35 mouse cellular contexts compared by ENCODE assay signal in the genomic region with DNA sequence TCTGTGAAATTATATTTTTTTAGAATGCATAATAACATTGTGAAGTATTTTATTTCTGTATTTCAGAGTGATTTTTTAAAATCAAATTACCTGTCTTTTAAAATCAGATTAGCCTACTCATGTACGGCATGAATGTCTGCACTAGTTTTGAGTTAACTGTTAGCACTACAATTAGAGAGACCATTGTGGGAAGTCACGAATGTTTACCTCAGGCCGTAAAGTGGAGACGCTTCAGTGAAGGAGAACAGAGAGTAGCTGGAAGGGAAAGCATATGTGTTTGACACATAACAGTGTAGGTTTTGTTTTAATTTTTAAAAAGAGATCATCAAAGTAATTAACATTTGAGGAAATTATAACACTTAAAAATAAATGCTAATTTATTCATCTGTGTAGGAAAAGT. TPM values are rescaled to one million over a fixed set of nuclear protein-coding genes. Genes with fewer than 3 reads are reported as not detected.
"Had no signal": no experiment of that assay in that cellular context is flagged by ENCODE, and none has a peak within 500 bp of the region (broad histone marks: within the 10 kb centered on the region; RNA-seq: fewer than 3 reads in every experiment).

No protein-coding gene starts in this region.

- H3K36me3 ChIP-seq: limb, embryonic 10.5 days; limb, embryonic 12.5 days; limb, embryonic 13.5 days; limb, embryonic 15.5 days; liver, embryonic 12.5 days; liver, embryonic 13.5 days; liver, embryonic 15.5 days; lung, embryonic 15.5 days; midbrain, embryonic 10.5 days; midbrain, embryonic 12.5 days; midbrain, embryonic 13.5 days; midbrain, embryonic 15.5 days; neural tube, embryonic 12.5 days had no signal

- DNase-seq: left cerebral cortex, postnatal 4 days; liver; liver, embryonic 13.5 days; liver, postnatal 0 days; lung, adult 18-20 months; lung, adult 2 months; lung, embryonic 14.5 days; lung, postnatal 10 days; lung, postnatal 14 days; lung, postnatal 36 days; lung, postnatal 4 days; midbrain, embryonic 14.5 days had no signal

- H3K4me3 ChIP-seq: limb, embryonic 10.5 days; limb, embryonic 12.5 days; limb, embryonic 13.5 days; limb, embryonic 15.5 days; liver, embryonic 12.5 days; liver, embryonic 13.5 days; liver, embryonic 15.5 days; lung, embryonic 15.5 days; megakaryocyte, embryonic 14.5 days; midbrain, embryonic 10.5 days; midbrain, embryonic 12.5 days; midbrain, embryonic 13.5 days; midbrain, embryonic 15.5 days; myocyte; neural tube, embryonic 12.5 days had no signal

- H3K27me3 ChIP-seq: limb, embryonic 12.5 days; limb, embryonic 13.5 days; limb, embryonic 15.5 days; liver, embryonic 12.5 days; liver, embryonic 13.5 days; liver, embryonic 15.5 days; lung, embryonic 15.5 days; midbrain, embryonic 12.5 days; midbrain, embryonic 13.5 days; midbrain, embryonic 15.5 days; neural tube, embryonic 12.5 days had no signal

- H3K27ac ChIP-seq: limb, embryonic 10.5 days; limb, embryonic 12.5 days; limb, embryonic 13.5 days; limb, embryonic 15.5 days; liver, embryonic 12.5 days; liver, embryonic 13.5 days; liver, embryonic 14.5 days; liver, embryonic 15.5 days; lung, embryonic 15.5 days; macrophage; midbrain, embryonic 10.5 days; midbrain, embryonic 12.5 days; midbrain, embryonic 13.5 days; midbrain, embryonic 15.5 days; neural tube, embryonic 12.5 days had no signal

- H3K9ac ChIP-seq: limb, embryonic 12.5 days; limb, embryonic 13.5 days; limb, embryonic 15.5 days; liver, embryonic 12.5 days; liver, embryonic 13.5 days; liver, embryonic 14.5 days; liver, embryonic 15.5 days; liver, postnatal 0 days; lung, embryonic 14.5 days; lung, embryonic 15.5 days; midbrain, embryonic 12.5 days; midbrain, embryonic 13.5 days; midbrain, embryonic 15.5 days; neural tube, embryonic 12.5 days had no signal

- H3K9me3 ChIP-seq: limb, embryonic 10.5 days; limb, embryonic 12.5 days; limb, embryonic 13.5 days; limb, embryonic 15.5 days; liver, embryonic 12.5 days; liver, embryonic 13.5 days; liver, embryonic 15.5 days; lung, embryonic 15.5 days; midbrain, embryonic 12.5 days; midbrain, embryonic 13.5 days; midbrain, embryonic 15.5 days; neural tube, embryonic 12.5 days had no signal

- H3K4me2 ChIP-seq: limb, embryonic 12.5 days; limb, embryonic 13.5 days; limb, embryonic 15.5 days; liver, embryonic 11.5 days; liver, embryonic 12.5 days; liver, embryonic 13.5 days; liver, embryonic 15.5 days; lung, embryonic 14.5 days; lung, embryonic 15.5 days; midbrain, embryonic 11.5 days; midbrain, embryonic 12.5 days; midbrain, embryonic 13.5 days; midbrain, embryonic 15.5 days; neural tube, embryonic 12.5 days had no signal

- H3K4me1 ChIP-seq: limb, embryonic 10.5 days; limb, embryonic 12.5 days; limb, embryonic 13.5 days; limb, embryonic 15.5 days; liver, embryonic 12.5 days; liver, embryonic 13.5 days; liver, embryonic 15.5 days; lung, embryonic 15.5 days; midbrain, embryonic 10.5 days; midbrain, embryonic 12.5 days; midbrain, embryonic 13.5 days; midbrain, embryonic 15.5 days; neural tube, embryonic 12.5 days had no signal

- ATAC-seq: liver, embryonic 12.5 days; liver, postnatal 0 days; lung, postnatal 0 days; midbrain, embryonic 13.5 days; midbrain, embryonic 15.5 days; midbrain, embryonic 16.5 days had no signal

RNA-seq across cellular contexts. Expression of a gene that starts 21.1 kb away (rescaled TPM):
- polyA plus RNA-seq: limb, embryonic 10.5 days; limb, embryonic 11.5 days; limb, embryonic 12.5 days; limb, embryonic 15.5 days; liver, adult 2 months; liver, embryonic 11.5 days; liver, embryonic 12.5 days; liver, embryonic 13.5 days; liver, embryonic 15.5 days; macrophage; midbrain, embryonic 10.5 days; myocyte; neural tube, embryonic 11.5 days; neural tube, embryonic 12.5 days had no signal
